Comparison of ENCODE assay signal across 13 mouse cellular contexts in genomic region chr19:32323070-32323469, GRCm38 (mm10).
A peak's percentile ranks its signal among the peaks of the same experiment; 100 is the strongest.
DNase-seq lines count a peak whose midpoint lies in the region; ATAC-seq lines count a peak whose summit lies in the region.
"Had no signal": no experiment of that assay in that cellular context is flagged by ENCODE, and none has a peak within 500 bp of the region (broad histone marks: within the 10 kb centered on the region; RNA-seq: fewer than 3 reads in every experiment).

No protein-coding gene starts in this region.

- no peak overlapping the region for H3K4me3 ChIP-seq in heart, embryonic 13.5 days
- H3K4me3 ChIP-seq in lung, embryonic 15.5 days = no peak overlapping the region
- H3K4me3 ChIP-seq in kidney, embryonic 15.5 days (replicated peaks) = no peak overlapping the region
- H3K4me3 ChIP-seq in stomach, embryonic 15.5 days (replicated peaks) = no peak overlapping the region
- H3K4me3 ChIP-seq: neural tube, embryonic 15.5 days had no signal

- H3K9me3 ChIP-seq in heart, embryonic 13.5 days = no peaks in the 10 kb centered on the region
- no peaks in the 10 kb centered on the region for H3K9me3 ChIP-seq in lung, embryonic 15.5 days
- H3K9me3 ChIP-seq in kidney, embryonic 15.5 days (replicated peaks) = no peaks in the 10 kb centered on the region
- H3K9me3 ChIP-seq in stomach, embryonic 15.5 days = no peaks in the 10 kb centered on the region
- H3K9me3 ChIP-seq: G1E; neural tube, embryonic 15.5 days had no signal

- intact Hi-C loops in heart, postnatal 10 days (cut with DNase I) = loop anchor here (5.0 kb wide), 3 partner anchors 111 to 216 kb away; partner anchors contain the start of gene Asah2

- no peak for ATAC-seq in heart, embryonic 13.5 days (ENCODE audit: extremely low read depth, insufficient number of reproducible peaks, low FRiP score, low TSS enrichment)
- ATAC-seq in lung, embryonic 15.5 days (ENCODE audit: borderline replicate concordance, extremely low read depth, low FRiP score, low TSS enrichment) = peak; percentile 55; the same call in 1 of the 2 replicates
- ATAC-seq in kidney, embryonic 15.5 days (replicated peaks; ENCODE audit: low FRiP score) = peak; percentile 41; the same call in 1 of the 2 replicates
- ATAC-seq in stomach, embryonic 15.5 days (ENCODE audit: insufficient read depth, low FRiP score, low read depth) = peak; percentile 47; the same call in 1 of the 2 replicates
- ATAC-seq in megakaryocyte, adult 5-6 weeks (ENCODE audit: poor library complexity, severe bottlenecking) = no peak

- peak overlapping the region; percentile 82 for H3K27ac ChIP-seq in heart, embryonic 13.5 days (replicated peaks)
- H3K27ac ChIP-seq in lung, embryonic 15.5 days = peak overlapping the region; percentile 82
- H3K27ac ChIP-seq in kidney, embryonic 15.5 days = peak overlapping the region; percentile 90
- H3K27ac ChIP-seq in stomach, embryonic 15.5 days = peak overlapping the region; percentile 80
- H3K27ac ChIP-seq: hindbrain, embryonic 14.5 days had no signal

- DNase-seq in heart, postnatal 10 days = no peak
- no peak for DNase-seq in lung, adult 18-20 months
- DNase-seq in spleen, adult 12 weeks (ENCODE audit: low spot score) = no peak
- DNase-seq: B cell, adult 2 months; thymus, postnatal 4 days had no signal

- H3K27me3 ChIP-seq in heart, embryonic 13.5 days (replicated peaks) = no peaks in the 10 kb centered on the region
- H3K27me3 ChIP-seq in lung, embryonic 15.5 days = 0 out of 2 replicates have a peak, but pooled peaks cover 5% of the 10 kb centered on the region
- H3K27me3 ChIP-seq in kidney, embryonic 15.5 days = no peaks in the 10 kb centered on the region
- no peaks in the 10 kb centered on the region for H3K27me3 ChIP-seq in stomach, embryonic 15.5 days (replicated peaks)
- H3K27me3 ChIP-seq: neural tube, embryonic 15.5 days had no signal

- H3K4me2 ChIP-seq in heart, embryonic 13.5 days = no peak overlapping the region
- H3K4me2 ChIP-seq in lung, embryonic 15.5 days = peak overlapping the region; percentile 35; the same call in 1 of the 2 replicates
- H3K4me2 ChIP-seq in kidney, embryonic 15.5 days = peak overlapping the region; percentile 39
- peak overlapping the region; percentile 31 for H3K4me2 ChIP-seq in stomach, embryonic 15.5 days
- H3K4me2 ChIP-seq: hindbrain, embryonic 14.5 days; neural tube, embryonic 15.5 days had no signal

- H3K9ac ChIP-seq in heart, embryonic 13.5 days = no peak overlapping the region
- H3K9ac ChIP-seq in lung, embryonic 15.5 days = no peak overlapping the region
- no peak overlapping the region for H3K9ac ChIP-seq in kidney, embryonic 15.5 days
- no peak overlapping the region for H3K9ac ChIP-seq in stomach, embryonic 15.5 days
- H3K9ac ChIP-seq: hindbrain, embryonic 14.5 days; neural tube, embryonic 15.5 days had no signal

- H3K4me1 ChIP-seq in heart, embryonic 13.5 days = peaks cover 70% of the 10 kb centered on the region
- peaks cover 70% of the 10 kb centered on the region for H3K4me1 ChIP-seq in lung, embryonic 15.5 days
- H3K4me1 ChIP-seq in kidney, embryonic 15.5 days = peaks cover 82% of the 10 kb centered on the region
- peaks cover 11% of the 10 kb centered on the region; the same call in 1 of the 2 replicates for H3K4me1 ChIP-seq in stomach, embryonic 15.5 days

- H3K36me3 ChIP-seq in heart, embryonic 13.5 days = 0 out of 2 replicates have a peak, but pooled peaks cover 5% of the 10 kb centered on the region
- H3K36me3 ChIP-seq in lung, embryonic 15.5 days = no peaks in the 10 kb centered on the region
- H3K36me3 ChIP-seq in kidney, embryonic 15.5 days = no peaks in the 10 kb centered on the region
- H3K36me3 ChIP-seq in stomach, embryonic 15.5 days = no peaks in the 10 kb centered on the region
- H3K36me3 ChIP-seq: neural tube, embryonic 15.5 days had no signal

- WGBS in heart, embryonic 13.5 days = 77% methylated on average over 11 of the region's 11 CpGs
- WGBS in lung, embryonic 15.5 days = 59% methylated on average over 11 of the region's 11 CpGs
- 58% methylated on average over 11 of the region's 11 CpGs for WGBS in kidney, embryonic 15.5 days
- WGBS in stomach, embryonic 15.5 days = 68% methylated on average over 11 of the region's 11 CpGs

Comparison
In these comparisons a context has a peak if more than half of its experiments do, and no peak if none do; other contexts are left out.
1. ATAC-seq: peak in lung, embryonic 15.5 days (single experiment), kidney, embryonic 15.5 days (single experiment) and stomach, embryonic 15.5 days (single experiment); none in heart, embryonic 13.5 days (single experiment) and megakaryocyte, adult 5-6 weeks (single experiment).
2. Peak in every context shown above with its lines, with median percentiles within 50 percentile points of each other: H3K27ac ChIP-seq.